Mouse (Mus musculus) left cerebral cortex, adult 18-20 months (tissue): ENCODE results near the gene Stra6. TPM values are rescaled to one million over a fixed set of nuclear protein-coding genes. Genes with fewer than 3 reads are reported as not detected.

ENCODE experiments used
- DNase-seq, 2 experiments: peaks; one replicate each; pipeline ENCODE4 v3.0.0; 2021 to 2022; ENCODE audit warnings: low spot score in 2 of 2, mixed read lengths in 1 of 2
- total RNA-seq, 2 experiments: library from RNA; stranded (reverse); gene quantifications; 2 replicates each; pipeline ENCODE4 v1.2.3; 2021

Gene Stra6
- total RNA-seq, 2 experiments from 2014 or later: 7.8 to 10.3 TPM

DNA sequence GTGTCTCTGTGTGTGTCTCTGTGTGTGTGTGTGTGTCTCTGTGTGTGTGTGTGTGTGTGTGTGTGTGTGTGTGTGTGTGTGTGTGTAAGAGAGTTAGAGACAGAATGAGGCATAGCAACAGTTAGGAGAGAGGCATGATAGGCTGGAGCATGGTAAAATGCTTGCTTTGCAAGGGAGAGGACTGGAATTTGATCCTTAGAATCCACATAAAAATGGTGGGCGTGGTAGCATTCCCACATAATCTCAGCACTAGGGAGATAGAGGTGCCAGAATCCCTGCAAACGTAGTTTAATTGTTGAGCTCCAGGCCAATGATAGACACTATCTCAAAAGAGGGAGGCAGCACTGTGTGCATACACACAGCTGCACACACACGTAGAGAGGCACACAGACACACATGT is 61.5 kb downstream of the Stra6 start:
- no peak for DNase-seq

DNA sequence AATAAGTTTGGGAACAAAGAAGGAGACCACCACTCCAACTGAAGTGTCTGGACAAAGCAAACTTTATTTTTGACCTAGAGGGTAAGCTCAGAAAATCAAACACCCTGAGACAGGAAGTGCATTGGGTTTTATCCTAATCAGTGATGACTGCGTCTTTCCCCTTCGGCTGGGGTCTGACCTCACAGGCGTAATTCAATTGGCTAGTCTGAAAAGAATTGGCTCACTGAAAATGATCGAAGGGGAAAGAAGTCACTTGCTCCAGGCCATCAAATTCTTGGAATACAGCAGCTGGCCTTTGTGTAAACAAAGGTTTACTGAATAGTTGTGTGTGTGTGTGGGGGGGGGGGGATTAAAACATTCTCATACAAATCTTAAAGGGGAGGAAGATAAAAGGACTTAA is 62.2 kb downstream of the Stra6 start:
- no peak for DNase-seq

DNA sequence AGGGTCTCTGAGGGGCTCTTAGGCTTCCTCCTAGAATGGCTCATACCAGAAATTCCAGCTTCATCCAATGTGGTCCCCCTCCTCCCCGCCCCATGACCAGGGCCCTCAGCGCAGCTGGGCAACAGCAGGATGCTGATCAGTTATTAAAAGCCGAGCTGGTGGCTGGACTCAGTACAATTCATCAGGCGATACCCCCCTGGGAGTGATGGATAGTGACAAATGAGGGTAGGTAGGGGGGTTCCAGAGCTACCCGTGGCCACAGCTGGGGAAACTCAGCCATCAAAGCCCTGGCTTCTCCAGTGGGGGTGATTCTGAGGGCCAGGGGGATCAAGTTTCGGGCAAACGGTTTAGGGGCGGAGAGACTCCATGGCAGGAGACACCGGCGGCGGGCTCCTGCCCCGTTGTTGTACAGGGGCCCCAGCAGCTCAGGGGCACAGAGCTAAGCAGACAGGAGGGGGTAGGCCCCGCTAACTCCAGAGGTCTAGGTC is 65.4 kb downstream of the Stra6 start:
- DNase-seq: no peak

DNA sequence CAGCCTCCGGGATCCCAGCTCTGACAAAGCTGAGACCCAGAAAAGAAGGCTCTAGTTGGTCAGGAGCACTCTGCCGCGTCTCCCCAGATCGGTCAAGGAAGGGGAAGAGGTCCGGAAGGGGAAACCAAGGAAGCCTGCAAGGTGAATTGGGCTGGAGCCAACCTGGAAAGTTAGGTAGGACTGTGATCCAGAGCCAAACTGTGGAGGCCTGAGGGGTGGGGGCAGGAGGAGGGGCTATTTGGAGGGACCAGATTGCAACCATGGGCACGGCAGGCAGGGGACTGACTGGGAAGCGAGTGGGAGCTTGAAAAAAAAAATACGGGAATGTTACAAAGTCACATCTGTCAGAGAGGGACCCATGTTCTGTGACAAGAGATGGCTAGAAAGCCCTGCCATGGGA is 65.9 kb downstream of the Stra6 start:
- DNase-seq: no peak

DNA sequence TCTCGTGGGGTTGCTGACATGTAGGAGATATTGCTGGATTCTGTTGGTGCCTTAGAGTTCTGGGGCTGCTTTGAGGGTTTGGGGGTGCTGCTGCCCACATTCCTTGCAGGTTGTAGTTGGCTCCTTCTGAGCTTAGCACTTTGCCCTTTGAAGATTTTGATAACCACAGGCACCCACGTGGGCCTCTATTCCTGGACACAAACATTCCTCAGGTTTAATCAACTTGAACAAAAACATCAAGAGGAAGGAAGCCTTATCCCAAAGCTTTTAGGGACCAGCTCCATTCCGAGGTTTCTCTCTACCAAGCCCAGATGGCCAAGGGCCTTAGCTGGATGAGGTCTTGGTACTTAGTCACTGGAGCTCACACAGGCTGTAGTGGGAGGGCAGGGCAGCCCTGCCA is 67.3 kb downstream of the Stra6 start:
- no peak for DNase-seq

DNA sequence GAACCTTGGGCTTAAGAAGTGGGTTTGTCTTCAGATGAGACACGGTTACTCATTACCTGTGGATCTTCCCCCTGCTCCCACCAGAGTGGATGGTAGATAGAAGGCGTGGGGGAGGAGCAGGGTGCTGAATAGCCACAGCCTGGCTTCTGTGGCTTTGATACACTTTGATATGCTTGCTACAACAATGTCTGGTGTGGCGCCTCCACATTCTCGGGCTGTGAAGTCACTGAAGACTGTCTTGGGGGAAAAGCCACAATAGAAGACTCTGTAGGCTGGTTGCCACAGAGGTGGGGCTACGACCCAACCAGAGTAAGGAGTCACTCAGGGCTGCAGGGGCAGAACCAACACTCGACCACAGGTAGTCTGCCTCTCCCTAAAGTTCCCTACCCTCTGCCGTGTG is 68.1 kb downstream of the Stra6 start:
- DNase-seq: no peak

DNA sequence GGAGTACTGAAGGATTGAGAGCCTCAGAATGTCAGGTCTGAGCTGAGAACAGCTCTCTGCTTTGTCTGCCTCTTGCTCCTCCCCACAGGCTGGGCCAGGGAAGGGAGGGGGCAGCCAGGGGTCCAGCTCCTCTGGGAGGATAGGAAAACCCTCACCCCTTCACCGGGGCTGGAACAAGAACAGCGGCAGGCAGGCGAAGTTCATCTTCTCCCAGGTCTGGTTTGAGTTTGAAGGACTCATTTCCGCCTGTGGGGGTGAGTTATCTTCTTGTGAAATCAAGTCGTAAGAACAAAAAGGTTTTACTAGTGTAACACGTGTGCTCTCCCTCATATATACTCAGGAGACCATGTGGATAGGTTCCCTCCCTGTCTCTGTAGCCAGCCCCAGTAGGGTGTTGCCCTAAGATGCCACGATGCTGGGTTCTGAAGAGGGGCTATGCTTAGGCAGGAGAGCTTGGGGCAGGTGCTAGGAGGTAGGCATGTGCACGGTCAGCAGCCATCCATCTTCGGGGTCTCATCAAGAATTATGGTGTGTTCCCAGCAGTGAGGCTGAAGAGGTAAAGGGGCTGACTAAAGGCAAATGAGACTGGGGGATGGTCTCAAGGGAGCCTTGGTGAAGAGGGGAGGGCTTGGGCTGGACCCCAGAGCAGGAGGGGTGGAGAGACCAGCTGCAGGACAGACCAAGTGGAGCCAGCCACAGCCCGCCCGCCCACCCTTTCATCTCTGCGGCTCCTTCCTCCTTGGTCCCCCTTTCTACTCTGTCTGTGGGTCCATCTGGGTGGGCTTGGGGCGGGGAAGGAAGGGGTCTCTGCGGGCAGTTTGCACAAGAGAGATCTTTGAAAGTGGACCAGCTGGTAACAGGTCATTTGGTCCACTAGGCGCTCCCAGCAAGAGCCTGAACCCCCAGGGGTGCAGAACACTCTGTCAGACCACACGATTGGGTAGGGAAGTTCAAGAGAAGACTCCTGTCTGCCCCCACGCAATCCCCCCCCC is 70.6 kb downstream of the Stra6 start:
- DNase-seq: no peak

DNA sequence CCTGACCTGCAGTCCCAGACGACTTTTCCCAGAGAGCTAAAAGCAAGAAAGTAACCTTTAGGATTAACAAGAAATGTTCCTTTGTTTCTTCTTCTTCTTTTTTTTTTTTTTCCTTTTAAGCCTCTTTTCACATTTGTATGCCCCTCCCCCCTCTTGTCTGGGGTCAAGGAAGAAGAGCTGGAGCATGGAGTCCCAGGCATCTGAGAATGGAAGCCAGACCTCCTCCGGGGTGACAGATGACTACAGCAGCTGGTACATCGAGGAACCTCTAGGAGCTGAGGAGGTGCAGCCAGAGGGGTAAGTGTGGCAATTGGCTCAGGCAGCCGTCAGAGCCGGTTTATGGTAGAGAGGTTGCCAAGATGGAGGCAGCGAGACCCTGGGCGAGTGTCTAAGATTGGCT is 71.3 kb downstream of the Stra6 start:
- DNase-seq: no peak

DNA sequence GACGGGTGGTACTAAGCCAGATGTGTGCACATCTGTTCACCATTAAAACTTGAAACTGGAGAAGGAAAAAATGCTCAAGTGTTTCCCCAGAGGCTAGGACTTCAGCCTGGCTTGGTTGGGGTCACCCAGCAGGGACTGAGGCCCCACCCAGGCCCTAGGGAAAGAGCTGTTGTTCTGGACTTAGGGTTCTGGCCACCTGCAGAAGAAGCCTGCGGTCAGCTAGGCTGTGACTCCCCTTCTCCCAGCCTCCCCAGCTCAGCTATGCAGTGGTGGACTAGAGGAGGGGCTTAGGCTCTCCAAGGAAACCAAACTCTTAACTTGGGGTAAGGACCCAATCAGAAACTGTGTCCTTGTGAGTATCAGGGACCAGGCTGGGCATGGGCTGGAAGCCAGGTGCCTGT is 72.3 kb downstream of the Stra6 start:
- no peak for DNase-seq

DNA sequence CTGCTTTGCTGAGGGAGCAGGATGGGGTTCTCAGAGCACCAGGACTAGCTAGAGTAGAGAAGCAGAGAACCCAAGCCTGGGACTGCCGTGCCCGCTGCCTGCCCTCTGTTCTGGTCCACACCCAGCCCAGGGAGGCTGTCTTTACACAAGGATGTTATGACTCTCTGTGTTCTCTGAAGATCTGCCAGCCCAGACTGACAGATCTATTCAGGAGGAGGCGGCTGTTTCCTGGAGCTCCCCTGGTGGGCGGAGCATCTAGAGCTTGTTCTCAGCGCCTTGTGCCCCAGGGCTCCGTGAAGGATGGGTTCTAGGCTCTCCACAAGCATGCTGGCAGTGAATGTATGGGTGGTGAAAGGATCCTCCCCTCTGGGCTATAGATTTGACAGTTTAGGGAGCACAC is 76.4 kb downstream of the Stra6 start:
- peak in 1 of 2 experiments; percentile 31 for DNase-seq

DNA sequence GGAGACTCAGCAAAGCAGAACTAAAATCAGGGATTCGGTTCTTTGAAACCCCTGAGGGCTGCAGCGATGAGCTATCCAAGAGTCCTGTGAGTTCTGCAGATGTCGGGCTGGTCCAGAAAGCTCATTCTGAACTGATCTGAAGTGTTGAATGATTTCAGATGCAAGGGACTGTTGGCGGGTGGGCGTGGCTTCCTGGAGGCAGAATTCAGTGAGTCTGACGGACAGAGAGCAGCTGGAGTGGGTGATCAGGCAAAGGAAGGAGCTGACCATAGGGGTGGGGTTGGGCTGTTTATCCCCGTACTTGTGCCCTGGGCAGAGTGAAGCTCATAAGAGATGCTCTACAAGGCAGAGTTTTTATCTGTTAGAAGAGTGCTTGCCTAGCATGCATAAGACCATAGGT is 79.8 kb downstream of the Stra6 start:
- no peak for DNase-seq

DNA sequence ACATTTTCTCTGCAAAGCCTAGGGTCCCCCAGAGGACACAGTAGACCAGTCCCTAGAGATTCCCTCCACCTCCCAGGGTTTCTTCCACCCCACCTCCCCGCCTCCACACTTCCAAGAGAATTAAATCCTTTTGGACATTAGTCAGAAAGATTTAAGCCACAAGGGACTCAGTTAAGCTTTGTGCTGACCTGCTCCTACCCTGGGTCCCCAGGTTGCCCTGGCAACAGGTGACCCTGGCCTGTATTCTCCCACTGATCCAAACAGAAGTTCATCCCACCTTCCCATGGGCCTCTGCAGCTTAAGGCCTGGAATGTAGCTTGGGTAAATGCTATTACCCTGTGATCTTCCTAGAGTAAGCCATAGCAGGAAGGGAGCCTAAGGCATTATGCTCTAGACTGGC is 81.1 kb downstream of the Stra6 start:
- no peak for DNase-seq

DNA sequence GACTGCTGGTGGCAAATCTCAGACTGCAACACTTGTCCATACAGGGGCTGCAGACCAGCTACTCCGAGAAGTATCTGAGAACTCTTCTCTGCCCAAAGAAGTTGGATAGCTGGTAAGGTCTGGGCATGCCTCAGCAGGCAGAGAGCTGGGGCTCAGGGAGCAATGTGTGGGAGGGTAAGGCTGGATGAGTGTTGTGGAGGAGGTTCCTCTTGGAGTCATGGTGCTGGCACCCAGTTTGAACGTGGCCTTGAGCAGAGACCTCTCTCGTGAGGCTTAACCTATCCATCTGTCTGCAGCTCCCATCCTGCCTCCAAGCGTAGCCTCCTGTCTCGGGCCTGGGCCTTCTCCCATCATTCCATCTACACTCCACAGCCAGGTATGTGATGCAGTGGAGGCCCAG is 81.8 kb downstream of the Stra6 start:
- no peak for DNase-seq

DNA sequence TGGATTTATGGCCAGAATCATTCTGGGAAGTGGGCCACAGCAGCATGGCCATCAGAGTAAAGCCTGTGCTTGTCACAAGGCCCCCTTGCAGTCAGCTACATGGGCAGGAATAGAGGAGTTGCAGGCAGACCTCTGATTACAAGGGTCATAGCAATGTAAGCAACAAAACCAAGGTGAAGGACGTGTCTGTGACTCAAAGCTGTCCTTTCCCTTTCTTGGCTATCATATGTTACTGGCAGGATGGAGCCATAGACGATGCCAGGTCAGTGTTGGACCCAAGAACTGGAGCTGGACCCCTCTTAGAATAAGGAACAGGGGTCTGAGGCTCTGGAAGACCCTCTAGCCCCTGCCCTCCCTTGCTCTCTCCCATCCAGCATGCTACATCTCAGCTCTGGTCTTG is 85.2 kb downstream of the Stra6 start:
- DNase-seq: no peak

DNA sequence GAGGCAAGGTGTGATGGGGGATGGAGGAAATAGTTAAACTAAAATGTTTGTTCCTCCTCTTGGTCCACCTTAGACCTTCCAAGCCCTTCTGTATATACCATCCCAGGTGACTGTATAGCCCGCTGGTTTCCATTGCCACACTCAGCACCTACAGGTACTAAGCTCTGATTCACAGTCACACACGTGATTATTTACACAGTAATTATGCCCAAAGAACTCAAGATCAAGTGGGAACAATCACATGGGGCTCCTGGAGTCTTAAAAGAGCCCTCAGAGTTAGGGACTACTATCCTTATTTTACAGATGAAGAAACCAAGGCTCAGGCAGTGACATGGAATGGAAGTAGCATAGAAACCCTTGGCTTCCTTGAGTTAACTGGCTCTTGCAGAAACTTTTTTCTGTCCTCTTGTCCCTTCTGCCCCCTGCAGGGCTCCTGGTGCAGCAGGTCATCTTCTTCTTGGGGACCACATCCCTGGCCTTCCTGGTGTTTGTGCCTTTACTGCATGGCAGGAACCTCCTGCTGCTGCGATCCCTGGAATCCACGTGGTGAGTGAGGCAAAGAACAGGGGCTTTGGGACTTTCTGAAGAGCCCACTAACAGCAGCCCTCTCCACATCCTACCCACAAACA is 87.3 kb downstream of the Stra6 start:
- DNase-seq: no peak

DNA sequence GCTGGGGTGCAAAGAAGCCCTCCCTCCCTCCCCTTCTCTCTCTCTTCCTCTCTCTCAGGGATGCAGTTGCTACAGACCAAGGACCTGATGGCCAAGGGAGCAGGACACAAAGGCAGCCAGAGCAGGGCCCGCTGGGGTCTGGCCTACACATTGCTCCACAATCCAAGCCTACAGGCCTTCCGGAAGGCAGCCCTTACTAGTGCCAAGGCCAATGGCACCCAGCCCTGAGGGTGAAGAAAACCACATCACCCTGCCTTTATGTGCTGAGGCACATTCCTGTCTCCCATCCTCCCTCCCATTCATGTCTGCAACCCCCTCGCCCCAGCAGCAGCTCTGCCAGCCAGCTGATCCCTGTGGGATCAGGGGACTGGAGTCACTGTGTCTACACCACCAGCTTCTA is 89.5 kb downstream of the Stra6 start:
- no peak for DNase-seq

DNA sequence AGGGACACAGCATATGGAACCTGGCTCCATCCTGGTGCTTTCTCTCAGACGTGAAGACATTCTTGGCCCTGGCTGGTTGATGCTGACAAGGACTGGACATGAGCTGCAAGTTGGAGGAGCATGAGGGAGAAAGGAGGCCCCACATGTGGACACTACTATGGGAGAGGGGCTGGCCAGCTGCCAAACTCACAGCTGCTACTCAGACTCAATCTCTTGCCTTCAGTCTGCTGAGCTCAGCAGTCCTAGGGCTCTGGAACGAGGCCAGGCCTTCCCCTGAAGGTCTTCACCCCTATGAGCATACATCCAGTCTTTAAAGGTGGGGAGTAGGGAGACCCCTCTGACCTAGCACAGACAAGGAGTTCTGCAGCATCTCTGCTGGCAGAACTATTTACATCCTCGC is 91.8 kb downstream of the Stra6 start:
- no peak for DNase-seq

DNA sequence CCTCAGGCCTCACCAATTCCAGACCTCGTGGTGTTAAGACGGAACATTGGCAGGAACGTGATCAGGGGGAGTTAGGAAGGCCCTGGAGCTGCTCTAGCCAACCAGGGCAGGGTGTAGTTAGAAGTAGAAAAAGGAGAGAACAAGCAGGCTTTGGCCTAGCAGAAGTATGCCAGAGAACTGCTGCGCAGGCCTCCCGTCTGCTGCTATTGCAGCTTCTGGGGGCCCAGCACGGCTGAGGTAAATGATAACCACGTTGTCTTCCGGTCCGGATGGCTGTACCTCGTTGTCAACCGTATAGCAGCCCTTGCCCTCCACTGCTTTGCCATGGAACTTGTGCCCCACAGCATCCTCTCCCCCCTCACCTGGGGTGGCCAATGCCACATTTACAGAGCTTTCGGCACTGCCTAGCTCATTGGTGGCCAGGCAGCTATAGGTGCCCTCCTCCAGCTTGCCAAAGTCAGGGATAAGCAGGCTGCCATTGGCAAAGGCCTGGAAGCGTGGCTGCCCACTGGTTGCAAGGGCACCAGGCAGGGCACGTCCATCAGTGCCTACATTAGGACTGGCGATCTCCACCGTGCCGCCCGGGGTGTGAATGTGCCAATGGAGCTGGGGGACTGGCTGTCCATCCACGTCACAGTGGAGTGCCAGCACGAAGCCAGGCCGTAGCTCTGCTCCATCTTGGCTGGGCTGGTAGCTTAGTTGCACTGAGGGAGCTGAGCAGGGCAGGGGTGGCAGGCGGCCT is 93.4 kb downstream of the Stra6 start:
- no peak for DNase-seq

DNA sequence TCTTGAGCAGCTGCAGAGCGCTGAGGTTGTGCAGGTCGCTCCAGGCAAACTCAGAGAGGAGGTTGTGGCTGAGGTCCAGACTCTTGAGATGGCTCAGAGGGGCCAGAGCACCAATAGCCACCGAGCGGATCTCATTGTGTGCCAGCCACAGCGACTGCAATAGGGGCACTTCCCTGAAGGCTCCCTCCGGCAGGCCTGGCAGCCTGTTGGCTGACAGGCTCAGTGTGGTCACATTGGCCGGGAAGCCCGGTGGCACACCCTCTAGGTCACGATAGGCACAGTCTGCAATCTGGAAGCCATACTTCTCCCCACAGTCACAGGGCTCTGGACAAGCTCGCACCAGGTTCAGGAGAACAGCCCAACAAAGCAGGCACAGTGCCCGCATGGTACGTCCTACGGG is 94.2 kb downstream of the Stra6 start:
- DNase-seq: no peak

DNA sequence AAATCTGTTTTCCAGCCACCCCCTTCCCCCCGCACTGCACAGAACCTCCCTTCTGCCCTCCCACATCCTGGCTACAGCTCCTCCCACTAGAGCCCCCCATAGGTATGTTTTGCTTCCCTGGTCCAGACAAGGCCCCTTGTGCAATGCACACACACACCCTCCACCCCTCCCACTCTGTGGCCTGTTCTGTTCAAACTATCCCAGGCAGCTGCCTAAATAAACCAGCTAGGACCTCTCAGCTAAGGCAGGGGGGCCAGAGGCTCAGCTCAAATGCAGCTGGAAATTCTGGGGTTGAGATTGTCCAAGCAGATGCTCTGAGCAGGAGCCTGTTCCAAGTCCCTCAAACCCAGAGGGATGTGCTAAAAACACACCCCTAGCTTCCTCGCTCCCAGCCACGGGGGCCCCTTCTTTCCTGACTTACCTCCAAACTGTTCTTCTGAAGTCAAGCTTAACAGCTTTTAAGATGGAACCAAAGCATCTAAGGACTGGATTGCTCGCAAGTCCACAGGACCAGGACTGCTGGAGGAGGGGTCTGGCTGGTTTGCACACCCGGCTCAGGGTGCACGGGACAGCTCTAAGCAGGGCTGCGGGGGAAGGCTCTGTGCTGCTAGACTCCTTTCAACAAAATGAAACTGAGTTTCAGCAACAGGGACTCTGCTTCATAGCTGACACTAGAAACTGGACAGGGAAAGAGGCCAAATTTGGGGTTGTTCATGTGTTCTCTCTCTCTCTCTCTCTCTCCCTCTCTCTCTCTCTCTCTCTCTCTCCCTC is 95.1 kb downstream of the Stra6 start:
- no peak for DNase-seq

DNA sequence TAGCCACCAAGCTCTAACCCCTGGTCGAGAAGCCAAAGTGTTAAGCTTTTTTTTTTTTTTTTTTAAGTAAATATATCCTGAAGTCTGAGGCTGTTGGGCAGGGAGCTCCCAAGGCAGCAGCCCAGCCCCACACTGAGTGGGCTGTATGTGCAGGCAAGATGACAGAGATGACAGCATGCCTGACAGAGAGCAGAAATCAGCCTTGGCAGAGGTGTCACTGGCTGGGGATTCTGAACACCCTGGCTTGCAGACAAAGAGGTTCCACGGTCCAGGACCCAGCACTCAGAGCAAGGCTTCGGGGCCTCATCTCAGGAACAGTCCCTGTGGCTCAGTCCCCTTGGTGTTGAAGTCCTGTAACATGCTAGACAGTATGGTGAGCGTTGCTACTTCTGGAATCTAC is 96.3 kb downstream of the Stra6 start:
- DNase-seq: peak in 1 of 2 experiments; percentile 46
